Mouse (Mus musculus): Measurements from ENCODE around the gene Stard13. TPM values are rescaled to one million over a fixed set of nuclear protein-coding genes. Genes with fewer than 3 reads are reported as not detected.

Stard13 gene
- total RNA-seq, 2 experiments from 2014 or later: 23.0 to 23.3 TPM

DNA sequence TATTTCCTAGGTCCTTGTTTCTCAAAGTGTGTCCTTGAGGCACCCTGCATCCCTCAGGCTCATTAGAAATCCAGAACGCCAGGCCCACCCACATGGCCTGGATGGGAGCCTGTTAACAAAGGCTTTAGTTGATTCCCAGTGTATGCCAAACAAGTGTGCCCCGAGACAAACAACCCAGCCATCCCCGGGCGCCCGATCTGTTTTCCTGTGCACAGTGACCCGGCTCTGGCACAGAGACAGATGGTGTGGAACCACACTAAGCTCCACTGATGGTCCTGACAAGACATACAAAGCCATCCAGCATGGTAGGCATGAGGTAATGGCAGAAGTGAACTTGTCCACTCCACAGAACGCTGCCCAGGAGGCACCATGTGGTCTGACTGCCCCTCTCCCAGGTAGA is 195.8 kb downstream of the Stard13 start:
- intact Hi-C loops (cut with DNase I): no loop called here
- no peak for DNase-seq

DNA sequence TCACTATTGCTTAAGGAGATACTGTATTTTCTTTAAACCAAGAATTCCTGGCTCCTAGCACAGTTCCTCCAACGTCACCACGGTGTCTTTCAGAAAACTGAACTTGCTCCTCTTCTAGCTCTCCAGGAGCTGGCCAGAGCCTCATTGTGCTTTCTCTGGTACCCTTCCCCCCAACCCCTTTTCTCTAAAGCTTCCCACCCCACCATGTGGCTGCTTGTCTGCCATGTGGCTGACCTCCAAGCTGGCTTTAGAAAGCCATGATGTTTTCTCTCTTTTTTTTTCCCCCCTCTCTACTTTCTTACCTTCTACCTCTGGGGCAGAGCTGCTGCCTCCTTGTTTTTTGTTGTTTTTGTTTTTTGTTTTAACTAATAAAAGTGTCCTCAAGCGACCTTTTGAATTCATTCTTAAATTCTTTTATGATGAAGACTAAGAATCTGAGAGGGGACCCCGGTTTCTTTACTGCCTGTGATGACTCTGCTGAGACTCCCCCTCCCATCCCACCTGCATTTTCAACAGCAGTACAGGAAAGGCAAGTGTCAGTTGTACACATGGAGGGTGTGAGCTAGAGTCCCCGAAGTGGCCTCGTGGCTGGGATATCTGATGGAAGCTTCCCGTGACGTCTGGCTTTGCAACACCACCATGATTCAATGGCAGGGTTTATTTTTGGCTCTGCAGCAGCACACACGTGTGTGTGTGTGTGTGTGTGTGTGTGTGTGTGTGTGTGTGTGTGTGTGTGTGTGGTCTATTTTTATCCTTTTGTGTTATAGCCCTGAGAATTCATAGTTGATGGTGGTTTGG is 198.7 kb downstream of the Stard13 start:
- intact Hi-C loops (cut with DNase I): no loop called here
- no peak for DNase-seq

DNA sequence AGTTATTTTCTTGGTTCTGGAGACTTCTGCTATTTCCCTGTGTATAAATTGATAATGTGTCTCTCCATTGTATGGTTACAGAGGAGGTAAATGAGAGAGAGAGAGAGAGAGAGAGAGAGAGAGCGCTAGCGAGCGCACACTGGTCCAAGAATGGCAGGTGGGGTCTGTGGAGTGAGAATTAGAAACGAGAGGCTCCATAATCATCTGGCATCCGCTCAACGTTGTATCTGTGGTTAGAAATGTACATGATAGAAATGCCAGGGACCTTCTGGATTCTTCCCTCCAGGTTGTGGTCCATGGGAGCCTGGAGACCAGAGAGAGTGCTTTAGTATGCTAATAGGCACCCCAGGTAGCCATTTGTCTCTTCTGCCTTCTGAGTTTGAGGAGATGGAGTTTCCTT is 204.7 kb downstream of the Stard13 start:
- DNase-seq: no peak
- intact Hi-C loops (cut with DNase I): no loop called here

DNA sequence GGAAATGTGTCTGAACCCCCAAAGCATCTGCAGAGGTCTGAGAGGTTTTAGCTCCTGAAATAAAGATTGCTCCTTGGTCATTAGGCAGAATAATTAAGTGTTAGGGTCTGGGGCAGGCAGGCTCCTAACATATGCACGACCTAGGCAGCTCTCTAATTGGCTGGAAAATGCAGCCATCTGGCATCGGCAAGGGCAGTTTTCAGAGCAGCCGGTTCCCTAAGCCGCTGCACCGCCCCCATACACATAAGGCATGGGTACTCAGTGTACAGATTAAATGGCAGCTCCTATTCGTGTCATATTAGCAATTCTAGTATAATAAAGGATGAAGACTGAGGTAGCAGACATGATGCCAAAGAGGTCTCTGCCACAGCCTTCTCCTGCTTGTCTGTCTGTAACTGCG is 206.5 kb downstream of the Stard13 start:
- intact Hi-C loops (cut with DNase I): no loop called here
- DNase-seq: no peak

DNA sequence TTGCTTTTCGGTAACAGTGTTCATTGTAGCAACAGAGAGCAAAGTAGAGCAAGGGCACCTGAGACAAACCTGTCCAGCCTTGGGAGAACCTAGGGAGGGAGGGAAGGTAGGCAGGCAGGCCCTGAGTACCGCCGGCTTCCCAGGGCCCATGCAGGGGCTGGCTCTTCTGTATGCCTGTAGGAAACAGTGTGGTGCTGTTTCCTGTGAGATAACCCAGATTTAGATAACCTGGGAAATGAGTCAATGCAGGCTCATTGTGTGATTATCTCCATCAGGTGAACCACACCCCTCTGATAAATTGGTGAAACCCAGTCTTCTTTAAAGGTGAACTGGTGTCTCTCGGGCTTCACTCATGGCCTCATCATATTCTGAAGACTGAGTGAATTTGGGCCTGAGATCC is 207.6 kb downstream of the Stard13 start:
- intact Hi-C loops (cut with DNase I): no loop called here
- no peak for DNase-seq

DNA sequence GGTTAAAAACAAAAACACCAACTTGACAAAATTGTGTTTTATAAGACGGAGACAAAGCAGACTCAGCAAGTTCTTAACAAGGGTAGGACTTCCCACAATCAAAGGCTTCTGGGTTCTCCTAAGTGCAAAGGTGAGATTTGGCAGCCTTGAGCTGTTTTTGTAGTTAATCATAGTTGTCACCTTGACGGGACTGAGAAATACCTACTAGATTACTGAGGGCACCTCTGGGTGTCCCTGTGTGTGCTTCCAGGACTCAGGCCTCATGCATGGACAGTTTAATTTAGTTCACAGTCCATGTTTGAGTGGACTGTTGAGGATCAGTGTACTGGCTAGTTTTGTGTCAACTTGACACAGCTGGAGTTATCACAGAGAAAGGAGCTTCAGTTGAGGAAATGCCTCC is 209.2 kb downstream of the Stard13 start:
- no peak for DNase-seq
- intact Hi-C loops (cut with DNase I): no loop called here

DNA sequence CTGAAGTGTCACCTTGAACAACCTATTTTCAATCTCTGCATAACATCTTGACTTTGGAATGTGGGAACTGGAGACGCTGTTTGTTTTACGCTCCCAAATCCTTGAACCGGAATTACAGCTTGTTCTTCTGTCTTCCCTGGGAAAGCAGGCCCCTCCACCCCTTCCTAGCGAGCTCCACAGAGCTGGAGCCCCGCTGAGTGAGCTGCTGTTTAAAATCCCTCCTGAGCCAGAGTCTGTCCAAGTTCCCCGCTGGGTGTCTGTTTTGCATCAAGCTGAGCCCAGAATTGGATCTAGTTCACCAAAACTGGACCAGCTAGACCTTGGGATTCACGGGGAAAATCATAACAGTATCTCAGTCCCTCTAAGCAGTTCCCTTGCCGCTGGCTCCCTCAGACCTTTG is 210.2 kb downstream of the Stard13 start:
- peak; percentile 21 to 25 for DNase-seq
- intact Hi-C loops (cut with DNase I): no loop called here

DNA sequence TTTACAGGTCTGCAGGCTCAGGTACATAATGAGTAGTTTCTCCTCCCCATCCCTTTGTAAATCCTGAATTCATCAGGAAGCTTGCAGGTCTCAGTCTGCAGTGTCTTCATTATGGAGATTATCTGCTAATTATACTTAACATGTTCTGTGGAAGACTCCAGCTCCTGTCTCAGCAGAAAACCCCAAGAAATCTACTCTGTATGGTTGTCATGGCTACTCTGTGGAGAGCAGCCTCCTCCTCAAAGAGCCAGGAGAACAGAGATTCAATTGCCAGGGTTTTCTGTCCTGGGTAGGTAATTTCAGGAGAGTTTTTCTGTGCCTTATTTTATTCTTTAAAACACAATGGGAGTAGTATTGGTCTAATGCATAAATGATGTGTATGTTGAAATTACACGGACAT is 210.7 kb downstream of the Stard13 start:
- DNase-seq: no peak

DNA sequence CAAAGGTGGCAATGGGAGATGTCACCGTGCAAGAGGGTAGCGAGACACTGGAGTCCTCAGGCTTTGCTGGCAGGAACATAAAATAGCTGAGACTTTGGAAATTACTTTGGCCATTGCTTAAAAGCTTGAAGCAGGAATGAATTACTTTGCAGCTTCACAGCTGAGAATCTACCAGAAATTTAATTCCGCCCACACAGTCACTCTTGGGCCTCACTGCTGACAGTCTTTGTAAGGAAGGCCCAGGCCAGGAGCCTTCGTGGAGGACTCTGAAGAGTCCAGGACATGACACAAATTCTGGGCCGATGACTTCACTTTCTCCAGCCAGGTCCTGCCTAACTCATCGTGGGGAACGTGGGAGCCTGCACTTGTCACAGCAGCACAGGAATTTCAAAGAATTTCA is 211.6 kb downstream of the Stard13 start:
- DNase-seq: no peak
- intact Hi-C loops (cut with DNase I): no loop called here

More for the DNA sequence above, 210.7 kb downstream of the Stard13 start:
- intact Hi-C loops (cut with DNase I): no loop called here

DNA sequence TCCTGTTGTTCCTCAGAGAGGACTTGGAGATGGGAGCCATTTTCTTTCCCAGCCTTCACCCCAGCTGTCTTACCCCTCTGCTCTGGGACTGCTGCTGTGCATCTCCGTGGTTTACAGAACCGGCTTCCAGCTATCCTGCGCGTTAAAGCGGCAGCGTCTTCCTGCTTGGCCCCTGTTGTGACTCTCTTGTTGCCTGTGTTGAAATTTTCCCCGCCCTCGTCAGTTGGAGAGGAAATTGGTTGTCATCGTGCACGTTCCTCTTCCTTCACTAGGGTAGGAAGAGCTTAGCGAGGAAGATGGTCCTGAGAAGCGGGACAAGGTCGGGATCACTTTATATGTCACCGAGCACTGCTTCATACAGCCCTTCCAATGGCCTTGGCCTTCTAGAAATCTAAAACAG is 212.8 kb downstream of the Stard13 start:
- intact Hi-C loops (cut with DNase I): no loop called here

DNA sequence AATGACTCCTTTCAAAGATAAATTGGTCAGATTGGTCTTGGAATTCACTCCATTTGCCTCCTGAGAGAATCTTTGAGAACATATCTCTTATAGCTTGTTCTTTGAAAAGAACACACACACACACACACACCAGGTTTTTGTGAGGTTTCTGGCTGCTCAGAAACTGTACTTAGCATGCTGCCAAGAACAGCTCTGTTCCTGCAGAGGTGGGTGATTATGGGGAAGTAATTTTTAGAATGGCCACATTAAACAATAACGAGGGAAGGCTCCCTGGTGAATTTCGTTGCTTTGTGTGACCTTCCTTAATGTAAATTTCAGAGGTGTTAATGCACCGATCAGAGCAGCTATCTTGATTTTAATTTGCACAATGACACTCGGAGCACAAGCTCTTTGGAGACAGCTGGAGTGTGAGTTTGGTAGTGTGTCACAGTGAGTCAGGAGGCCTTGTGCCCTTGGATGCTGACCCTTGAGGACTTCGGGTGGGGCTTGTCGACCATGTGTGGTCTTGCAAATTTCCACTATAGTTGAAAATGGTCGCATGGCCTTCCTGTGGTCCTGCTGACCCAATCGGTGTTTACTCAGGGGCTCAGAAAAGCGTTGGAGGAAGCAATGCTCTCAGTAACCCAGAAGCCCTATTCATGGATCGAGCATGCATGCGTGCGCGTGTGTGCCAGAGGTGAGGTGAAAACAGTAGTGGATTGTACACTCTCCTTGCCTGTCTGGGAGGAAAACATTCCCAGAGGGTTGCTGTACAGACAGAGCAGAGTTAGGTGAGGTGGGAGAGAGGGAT is 213.4 kb downstream of the Stard13 start:
- intact Hi-C loops (cut with DNase I): no loop called here

More for the DNA sequence above, 212.8 kb downstream of the Stard13 start:
- DNase-seq: no peak

DNA sequence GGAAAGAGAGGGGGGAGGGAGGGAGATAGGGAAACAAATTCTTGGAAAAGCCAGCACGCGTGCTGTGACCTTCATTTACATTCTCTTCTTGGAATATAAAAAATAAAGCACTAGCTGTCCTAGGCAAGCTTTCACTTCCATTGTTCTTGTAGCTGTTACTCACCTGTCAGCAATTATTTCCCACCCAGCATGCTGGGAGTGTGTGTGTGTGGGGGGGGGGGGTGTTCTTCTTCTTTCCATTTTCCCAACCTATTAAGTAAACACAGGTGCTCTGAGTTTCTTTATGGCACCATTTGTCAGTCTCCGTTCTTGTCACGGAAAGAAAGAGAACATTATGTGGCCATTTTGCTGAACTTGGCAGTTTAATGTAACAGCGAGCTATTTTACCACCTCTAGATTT is 214.7 kb downstream of the Stard13 start:
- no peak for DNase-seq
- intact Hi-C loops (cut with DNase I): no loop called here

More for the DNA sequence above, 213.4 kb downstream of the Stard13 start:
- DNase-seq: no peak

DNA sequence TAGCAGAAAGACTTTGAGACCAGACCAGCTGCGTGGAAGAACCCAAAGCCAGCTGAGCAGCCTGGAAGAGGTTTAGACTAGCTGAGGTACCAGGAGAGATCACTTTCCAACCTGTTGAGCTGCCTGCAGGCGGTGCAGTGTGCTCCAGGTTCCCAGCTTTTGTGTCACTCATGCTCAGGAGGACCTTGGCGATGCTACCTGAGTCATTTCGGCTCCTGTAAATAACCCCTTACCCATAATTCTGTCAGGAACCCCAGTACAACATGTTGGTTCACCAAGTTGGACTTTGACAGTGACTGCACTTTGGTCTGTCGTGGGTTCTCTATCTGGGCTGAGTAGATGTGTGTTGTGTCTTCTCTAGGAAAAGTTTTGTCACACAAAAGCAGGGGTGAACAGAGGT is 215.2 kb downstream of the Stard13 start:
- intact Hi-C loops (cut with DNase I): no loop called here
- DNase-seq: no peak

DNA sequence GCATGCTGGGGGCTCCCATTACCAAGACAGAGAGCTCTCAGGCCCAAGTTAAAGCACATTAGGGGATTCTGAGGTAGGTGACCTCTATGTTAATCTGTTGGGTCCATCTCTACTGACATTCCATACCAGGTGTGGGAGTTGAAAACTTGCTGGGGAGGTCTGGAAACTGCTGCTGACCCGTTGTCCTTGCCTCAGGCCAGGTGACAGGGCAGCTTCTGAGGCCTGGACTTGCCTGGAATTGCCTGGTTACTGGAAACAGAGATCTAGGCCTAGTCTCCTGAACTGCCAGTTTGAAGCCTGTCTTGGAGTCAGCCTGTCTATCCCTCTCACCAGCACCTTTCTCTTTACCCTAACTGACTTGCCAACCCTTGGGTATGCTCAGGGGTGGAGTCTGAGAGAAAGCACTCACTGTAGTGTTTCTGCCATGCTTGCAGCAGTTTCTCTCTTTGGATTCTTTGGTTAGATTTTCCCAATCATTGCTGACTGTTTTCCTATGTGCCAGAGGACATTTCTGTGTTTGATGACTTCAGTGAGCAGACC is 229.3 kb downstream of the Stard13 start:
- intact Hi-C loops (cut with DNase I): no loop called here
- no peak for DNase-seq

DNA sequence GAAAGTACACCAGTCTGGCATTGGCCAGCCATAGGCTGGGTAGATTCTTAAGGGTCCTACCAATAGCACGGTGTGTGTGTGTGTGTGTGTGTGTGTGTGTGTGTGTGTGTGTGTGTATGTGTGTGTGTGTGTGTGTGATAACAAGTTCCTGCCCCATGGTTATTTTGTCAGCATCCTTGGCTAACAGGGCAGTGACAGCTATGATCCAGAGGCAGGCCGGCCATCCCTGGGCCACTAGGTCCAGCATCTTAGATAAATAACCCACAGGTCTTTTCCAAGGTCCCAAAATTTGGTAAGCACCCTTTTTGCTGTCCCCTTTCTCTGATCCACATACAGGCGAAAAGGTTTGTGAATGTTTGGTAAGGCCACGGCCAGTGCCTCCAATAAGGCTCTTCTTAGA is 231.6 kb downstream of the Stard13 start:
- intact Hi-C loops (cut with DNase I): no loop called here
- DNase-seq: no peak

DNA sequence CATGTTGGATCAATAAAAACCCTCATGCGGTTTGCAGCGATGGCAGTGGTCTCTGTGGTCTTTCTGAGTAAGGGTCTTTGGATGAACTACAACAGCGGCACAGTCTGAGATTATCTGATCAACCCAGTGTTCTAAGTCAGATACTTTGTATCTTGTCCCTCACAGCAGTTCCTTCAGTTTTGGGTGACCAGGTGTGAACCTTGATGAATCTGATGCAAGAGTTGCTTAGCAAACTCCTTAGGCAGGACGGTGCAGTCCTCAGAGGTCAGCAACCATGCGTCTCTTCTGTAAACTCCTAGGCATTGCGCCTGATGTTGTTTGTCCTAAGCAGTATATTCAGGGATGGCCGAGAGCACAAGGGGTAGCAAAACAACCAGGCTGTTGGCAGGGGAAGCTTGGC is 232.5 kb downstream of the Stard13 start:
- intact Hi-C loops (cut with DNase I): no loop called here
- no peak for DNase-seq

DNA sequence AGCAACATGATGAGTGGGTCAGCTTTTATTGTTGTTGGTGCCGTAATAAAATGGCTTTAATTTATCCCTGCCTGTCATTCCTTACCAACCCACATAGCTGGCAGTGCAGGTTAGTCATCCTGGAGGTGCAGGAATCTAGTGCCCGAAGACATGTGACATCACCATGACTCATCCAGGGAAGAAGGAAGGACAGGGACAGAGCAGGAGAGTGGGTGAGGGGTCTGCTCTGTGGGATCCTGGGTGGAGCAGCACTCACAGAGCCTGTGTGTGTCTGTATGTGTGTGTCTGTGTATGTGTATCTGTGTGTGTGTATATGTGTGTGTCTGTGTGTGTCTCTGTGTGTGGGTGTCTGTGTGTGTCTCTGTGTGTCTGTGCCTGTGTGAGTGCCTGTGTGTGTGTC is 237.1 kb downstream of the Stard13 start:
- intact Hi-C loops (cut with DNase I): no loop called here
- no peak for DNase-seq

DNA sequence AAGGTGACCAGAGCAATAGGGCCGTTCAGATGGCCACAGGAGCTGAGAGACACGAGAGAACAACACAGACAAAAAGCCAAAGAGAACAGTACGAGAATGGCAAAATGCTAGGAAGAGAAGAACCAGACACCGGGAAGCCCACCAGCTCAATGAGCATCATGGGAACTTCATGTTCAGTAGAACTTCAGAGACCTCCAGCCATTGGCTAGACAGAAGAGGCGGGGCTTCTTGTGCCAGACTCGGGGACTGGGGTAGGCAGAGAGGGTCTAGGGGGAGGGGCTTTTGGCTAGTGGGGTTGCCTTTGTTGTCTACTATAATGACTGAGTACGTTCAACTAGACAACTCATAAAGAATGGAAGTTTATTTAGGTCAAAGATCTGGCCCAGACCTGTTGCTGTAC is 239.5 kb downstream of the Stard13 start:
- no peak for DNase-seq
- intact Hi-C loops (cut with DNase I): no loop called here
